Mouse (Mus musculus): ENCODE measurements around the gene Map3k3. TPM values are rescaled to one million over a fixed set of nuclear protein-coding genes. Genes with fewer than 3 reads are reported as not detected.
"Not testable (repeated sequence)": the region's sequence is repeated elsewhere in the genome, so short reads cannot be mapped to it uniquely, and the experiment has no call there.

Gene Map3k3
- polyA plus RNA-seq, 1 experiment = 10.1 TPM

DNA sequence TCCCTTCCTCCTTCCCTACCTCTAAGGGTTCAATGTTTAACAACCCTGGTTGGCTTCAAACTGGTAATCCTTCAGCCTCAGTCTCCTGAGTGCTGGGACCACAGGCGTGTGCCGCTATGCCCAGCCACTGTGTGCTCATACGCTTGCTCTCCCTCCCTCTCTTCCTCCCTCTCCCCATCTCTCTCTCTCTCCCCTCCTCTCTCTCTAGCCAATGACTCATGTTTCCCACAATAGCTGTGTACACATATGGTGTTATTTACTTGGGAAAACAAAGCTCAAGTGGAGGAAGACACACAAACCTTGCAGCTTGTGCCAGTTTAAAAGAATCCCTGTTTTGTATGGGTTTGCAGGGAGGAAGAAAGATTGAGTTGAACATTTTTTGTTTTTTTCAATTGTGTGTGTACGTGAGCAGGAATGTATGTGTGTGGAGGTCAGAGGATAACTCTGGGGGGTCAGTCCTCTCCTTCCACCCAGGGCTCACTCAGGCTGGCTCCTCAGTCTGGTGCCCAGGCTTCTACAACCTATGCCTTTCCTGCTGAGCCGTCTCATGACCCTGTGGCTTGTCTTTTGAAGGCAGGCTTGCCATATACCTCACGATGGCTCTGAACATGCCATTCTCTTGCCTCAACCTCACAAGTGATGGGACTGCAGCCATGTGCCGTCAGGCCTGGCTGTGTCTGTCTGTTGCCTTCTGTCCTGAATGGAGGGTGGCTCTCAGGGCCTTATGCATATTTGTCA is 95.5 kb downstream of the Map3k3 start:
- H3K4me1 ChIP-seq (ENCODE audit: control insufficient read depth, insufficient read depth, insufficient read length, low read length) = no peaks in the 10 kb centered on the region
- H3K4me3 ChIP-seq (ENCODE audit: insufficient read depth, low read depth, low read length) = no peak overlapping the region
- H3K27ac ChIP-seq (replicated peaks; ENCODE audit: low read depth, low read length) = no peak overlapping the region

DNA sequence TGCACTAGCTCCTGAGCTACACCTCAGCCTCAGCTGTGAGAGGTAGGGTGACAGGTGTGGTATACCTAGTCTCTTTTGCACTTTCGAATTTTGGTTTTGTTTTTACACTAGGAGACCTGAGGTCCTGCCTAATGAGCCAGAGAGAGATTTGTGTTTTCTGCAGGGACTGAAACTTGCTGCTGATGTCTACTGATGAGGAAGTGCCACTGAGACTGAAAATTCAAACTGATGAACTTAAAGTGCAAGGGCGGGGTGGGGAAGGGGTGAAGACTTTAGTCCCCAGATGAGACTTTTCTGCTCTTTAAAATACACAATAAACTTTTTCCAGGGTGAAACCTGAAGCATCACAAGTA is 96.0 kb downstream of the Map3k3 start:
- Histone ChIP-seq H3K4me1 (ENCODE audit: control insufficient read depth, insufficient read depth, insufficient read length, low read length) (no peaks in the 10 kb centered on the region), H3K4me3 (ENCODE audit: insufficient read depth, low read depth, low read length) (no peak overlapping the region), H3K27ac (replicated peaks; ENCODE audit: low read depth, low read length) (no peak overlapping the region)

DNA sequence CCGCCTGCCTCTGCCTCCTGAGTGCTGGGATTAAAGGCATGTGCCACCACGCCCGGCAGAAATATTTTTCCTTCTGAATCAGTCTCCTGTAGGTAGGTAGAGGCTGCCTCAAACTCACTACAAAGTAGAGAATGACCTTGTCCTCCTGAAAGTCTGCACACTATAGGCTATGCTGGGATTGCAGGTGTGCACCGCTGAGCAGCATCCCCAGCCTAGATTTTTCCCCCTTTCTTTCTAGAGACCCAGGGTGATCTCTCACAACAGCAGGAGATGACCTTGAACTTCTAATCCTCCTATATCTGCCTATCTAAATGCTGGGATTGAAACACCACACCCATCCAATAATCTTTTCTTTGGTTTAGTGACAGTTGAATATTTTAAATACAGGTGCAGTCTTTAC is 102.9 kb downstream of the Map3k3 start:
- Histone ChIP-seq H3K27ac (replicated peaks; ENCODE audit: low read depth, low read length) (no peak overlapping the region), H3K4me3 (ENCODE audit: insufficient read depth, low read depth, low read length) (no peak overlapping the region), H3K4me1 (ENCODE audit: control insufficient read depth, insufficient read depth, insufficient read length, low read length) (no peaks in the 10 kb centered on the region)

DNA sequence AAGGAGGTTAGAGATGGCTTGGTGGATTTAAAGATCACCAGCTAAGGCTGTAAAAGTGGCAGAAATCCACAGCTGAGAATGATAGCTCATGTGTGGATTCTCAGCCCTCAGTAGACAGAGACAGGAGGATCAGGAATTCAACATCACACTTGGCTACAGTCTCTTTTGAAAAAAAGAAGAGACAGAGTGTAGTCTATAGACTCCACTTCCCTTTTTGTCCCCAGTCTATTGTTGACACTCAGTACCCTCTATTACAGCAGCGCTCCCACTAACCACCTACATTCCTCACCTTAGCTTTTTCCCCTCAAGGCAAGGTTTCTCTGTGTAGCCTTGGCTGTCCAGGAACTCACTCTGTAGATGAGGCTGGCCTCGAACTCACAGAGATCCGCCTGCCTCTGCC is 107.3 kb downstream of the Map3k3 start:
- Histone ChIP-seq H3K27ac (replicated peaks; ENCODE audit: low read depth, low read length) (no peak overlapping the region), H3K4me3 (ENCODE audit: insufficient read depth, low read depth, low read length) (no peak overlapping the region), H3K4me1 (ENCODE audit: control insufficient read depth, insufficient read depth, insufficient read length, low read length) (peaks cover 3% of the 10 kb centered on the region; the same call in 1 of the 2 replicates)

DNA sequence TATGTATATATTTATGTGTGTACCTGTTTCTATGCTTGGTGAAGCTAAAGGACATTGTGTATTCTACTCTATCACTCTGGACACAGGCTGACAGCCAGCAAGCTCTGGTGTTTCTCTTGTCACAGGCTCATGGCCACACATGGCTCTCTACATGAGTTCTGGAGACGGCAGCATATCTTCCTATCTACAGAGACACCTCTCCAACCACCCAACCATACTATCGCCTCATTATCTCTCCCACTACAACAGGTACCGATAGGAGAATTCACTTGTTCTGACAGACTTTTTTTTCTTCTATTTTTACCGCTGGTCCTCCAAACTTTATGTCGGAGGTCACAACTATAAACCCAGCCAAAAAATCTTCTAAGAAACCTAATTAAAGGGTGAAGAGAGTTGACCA is 107.8 kb downstream of the Map3k3 start:
- Histone ChIP-seq H3K27ac (replicated peaks; ENCODE audit: low read depth, low read length) (no peak overlapping the region), H3K4me1 (ENCODE audit: control insufficient read depth, insufficient read depth, insufficient read length, low read length) (peaks cover 3% of the 10 kb centered on the region; the same call in 1 of the 2 replicates), H3K4me3 (ENCODE audit: insufficient read depth, low read depth, low read length) (no peak overlapping the region)

DNA sequence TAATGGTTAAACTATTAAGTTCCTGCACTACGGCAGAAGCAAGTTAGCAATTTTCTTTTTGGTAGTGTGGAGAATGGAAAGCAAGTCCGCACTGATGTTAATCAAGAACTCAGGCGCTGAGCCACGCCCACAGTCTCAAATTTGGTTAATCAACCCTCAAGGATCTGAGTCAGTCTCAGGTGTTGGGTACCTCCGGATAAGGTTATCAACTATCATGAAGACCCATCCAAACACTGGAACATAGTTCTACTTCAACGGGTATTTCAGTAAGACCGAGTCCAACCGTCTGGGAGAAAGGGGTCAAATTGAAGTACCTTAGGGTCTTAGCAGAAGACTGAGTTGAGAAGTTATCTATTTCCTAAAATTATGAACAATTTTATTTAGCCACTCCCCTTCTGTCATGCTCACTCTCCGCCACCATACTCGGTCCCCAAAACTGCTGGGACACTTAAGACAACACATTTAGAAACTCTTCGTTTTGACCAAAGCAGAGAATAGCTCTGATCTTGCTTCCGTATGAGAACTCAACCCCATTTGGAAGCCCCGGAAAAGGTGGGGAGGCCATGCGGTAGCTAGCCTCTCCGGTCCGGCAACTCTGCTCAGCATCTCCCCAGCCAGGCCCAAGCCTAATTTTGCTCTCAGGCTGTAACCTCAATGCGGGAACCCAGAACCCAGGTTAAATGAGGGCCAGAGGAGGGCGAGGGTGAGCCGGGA is 108.4 kb downstream of the Map3k3 start:
- H3K4me3 ChIP-seq (ENCODE audit: insufficient read depth, low read depth, low read length) = peak overlapping the region; percentile 82
- H3K4me1 ChIP-seq (ENCODE audit: control insufficient read depth, insufficient read depth, insufficient read length, low read length) = peaks cover 3% of the 10 kb centered on the region; the same call in 1 of the 2 replicates
- peak overlapping the region; percentile 58 for H3K27ac ChIP-seq (replicated peaks; ENCODE audit: low read depth, low read length)

DNA sequence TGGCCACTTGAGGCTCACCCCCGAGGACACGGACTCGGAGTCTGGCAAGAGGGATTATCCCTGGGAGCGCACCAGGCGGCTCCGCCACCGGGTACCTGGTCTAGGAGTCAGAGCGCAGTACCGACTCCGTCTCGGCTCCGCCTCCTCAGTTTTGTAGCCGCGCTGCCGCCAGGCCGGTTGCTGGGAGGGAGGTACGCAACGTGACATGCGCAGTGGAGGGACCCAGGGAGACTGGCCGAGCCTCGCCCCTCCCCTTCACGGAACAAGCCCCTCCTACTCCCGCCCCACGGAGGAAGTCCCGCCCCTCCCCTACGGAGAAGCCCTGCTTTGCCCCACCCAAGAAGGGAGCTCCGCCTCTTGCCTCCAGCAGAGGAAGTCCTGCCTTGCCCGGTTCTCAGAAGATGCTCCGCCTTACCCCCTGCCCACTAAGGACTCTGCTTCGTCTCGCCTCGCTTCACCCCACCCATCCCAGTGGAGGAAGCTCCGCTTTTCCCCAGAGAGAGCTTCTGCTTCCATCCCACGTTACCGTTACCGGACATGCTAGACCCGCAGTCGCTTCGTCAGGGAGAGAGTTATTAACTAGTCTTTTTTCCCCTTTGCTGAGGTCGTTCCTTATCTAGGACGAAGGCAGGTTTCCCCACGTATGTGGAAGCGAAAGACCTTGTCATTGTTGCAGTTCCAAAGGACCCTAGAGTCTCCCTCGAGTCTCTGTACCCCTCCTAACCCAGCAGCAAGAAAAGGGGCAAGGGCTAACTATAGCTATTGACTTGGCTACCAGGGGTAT is 109.2 kb downstream of the Map3k3 start:
- Histone ChIP-seq H3K4me1 (ENCODE audit: control insufficient read depth, insufficient read depth, insufficient read length, low read length) (peaks cover 3% of the 10 kb centered on the region; the same call in 1 of the 2 replicates), H3K27ac (replicated peaks; ENCODE audit: low read depth, low read length) (peak overlapping the region; percentile 90), H3K4me3 (ENCODE audit: insufficient read depth, low read depth, low read length) (peak overlapping the region; percentile 82)

DNA sequence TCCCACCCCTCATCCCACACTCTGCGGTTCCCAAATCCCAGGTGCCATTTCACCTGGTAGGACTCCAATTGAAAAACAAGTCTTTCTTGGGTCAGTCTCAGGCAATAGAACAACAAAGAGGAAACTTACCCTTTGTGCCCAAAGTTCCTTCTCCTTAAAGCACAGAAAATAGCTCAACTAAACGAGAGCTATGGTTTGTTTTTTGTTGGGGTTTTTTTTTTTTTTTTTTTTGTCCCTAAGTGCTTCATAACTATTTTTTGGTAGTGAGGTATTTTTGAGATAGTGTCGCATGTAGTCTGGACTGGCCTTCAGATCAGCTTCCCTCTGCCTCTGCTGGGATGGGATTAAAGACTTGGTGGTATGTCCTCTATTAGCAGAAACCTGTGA is 109.7 kb downstream of the Map3k3 start:
- H3K4me3 ChIP-seq (ENCODE audit: insufficient read depth, low read depth, low read length) = peak overlapping the region; percentile 75

DNA sequence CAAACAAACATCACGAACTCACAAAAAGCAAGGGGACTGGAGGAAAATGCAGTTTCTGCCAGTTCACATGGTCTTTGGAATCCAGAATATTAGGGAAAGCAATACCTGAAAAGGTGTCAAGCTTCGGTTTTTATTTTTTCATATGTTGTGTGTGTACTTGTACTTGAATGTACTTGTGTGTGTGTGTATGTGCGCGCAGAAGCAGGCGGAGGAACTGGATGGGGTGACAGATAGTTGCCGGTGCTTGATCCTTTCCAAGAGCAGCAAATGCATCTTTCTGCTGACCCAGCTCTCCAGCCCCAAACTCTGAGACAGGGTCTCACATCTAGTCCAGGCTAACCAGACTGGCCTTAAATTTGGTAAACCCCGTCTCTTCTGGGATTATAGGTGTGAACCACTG is 110.5 kb downstream of the Map3k3 start:
- no peak overlapping the region for H3K27ac ChIP-seq (replicated peaks; ENCODE audit: low read depth, low read length)
- H3K4me3 ChIP-seq (ENCODE audit: insufficient read depth, low read depth, low read length) = no peak overlapping the region
- H3K4me1 ChIP-seq (ENCODE audit: control insufficient read depth, insufficient read depth, insufficient read length, low read length) = peaks cover 3% of the 10 kb centered on the region; the same call in 1 of the 2 replicates

More for the DNA sequence above, 109.7 kb downstream of the Map3k3 start:
- peak overlapping the region; percentile 90 for H3K27ac ChIP-seq (replicated peaks; ENCODE audit: low read depth, low read length)
- peaks cover 3% of the 10 kb centered on the region; the same call in 1 of the 2 replicates for H3K4me1 ChIP-seq (ENCODE audit: control insufficient read depth, insufficient read depth, insufficient read length, low read length)

DNA sequence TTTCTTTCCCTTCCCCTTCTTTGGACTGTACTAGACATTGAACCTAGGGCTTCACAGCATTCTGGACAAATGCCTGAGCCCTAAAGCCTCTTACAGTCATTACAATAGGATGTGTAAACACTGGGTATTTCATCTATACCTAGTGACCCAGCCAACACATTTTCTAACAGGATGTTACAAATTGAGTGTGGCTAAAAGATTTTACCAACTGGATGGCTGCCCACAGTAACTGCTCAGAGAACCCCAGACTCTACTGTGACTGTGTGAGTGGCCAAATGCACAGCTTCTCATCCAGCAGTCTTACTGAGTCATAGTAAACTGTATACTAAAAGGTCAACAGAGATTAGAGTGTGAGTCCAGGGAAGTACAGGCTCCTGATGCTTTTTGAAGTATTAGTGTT is 110.9 kb downstream of the Map3k3 start:
- peaks cover 3% of the 10 kb centered on the region; the same call in 1 of the 2 replicates for H3K4me1 ChIP-seq (ENCODE audit: control insufficient read depth, insufficient read depth, insufficient read length, low read length)
- H3K4me3 ChIP-seq (ENCODE audit: insufficient read depth, low read depth, low read length) = no peak overlapping the region
- H3K27ac ChIP-seq (replicated peaks; ENCODE audit: low read depth, low read length) = no peak overlapping the region

DNA sequence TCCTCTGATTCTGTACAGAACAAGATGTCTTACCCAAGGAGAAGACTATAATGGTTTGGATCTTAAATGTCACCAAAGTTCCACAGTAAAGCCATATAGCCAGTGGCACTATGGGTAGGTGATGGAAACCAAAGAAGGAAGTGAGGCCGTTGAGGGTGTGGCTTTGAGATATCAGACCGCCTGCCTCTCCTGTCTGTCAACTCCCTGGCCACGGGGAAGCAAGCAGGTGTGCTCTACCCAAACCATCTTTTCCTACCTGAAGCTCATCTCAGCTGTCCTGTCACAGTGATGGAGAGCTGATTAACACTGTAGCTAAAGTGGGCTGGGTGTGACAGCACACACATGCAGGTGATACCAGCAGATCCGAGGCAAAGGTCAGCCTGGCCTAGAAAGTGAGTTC is 113.9 kb downstream of the Map3k3 start:
- Histone ChIP-seq H3K4me3 (ENCODE audit: insufficient read depth, low read depth, low read length) (no peak overlapping the region), H3K4me1 (ENCODE audit: control insufficient read depth, insufficient read depth, insufficient read length, low read length) (no peaks in the 10 kb centered on the region), H3K27ac (replicated peaks; ENCODE audit: low read depth, low read length) (no peak overlapping the region)

DNA sequence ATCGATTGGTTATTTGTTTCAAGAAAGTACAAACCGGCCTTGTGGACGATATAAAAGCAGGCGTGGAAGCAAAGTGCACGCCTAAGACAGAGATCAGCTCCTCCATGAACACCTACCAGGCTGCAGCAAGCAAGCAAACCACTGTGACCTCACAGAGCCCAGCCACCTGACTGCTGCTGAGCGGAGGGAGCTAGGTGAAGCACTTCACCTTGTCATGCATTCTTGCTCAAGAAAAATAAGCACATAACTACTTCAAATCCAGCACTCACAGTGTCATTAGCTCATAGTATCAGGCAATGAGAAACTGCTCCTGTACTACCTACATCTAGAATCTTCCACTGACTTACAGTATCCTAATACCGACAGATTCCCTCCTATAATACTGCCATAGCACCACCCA is 115.6 kb downstream of the Map3k3 start:
- not testable (repeated sequence) for H3K4me1 ChIP-seq (ENCODE audit: control insufficient read depth, insufficient read depth, insufficient read length, low read length); H3K4me3 ChIP-seq (ENCODE audit: insufficient read depth, low read depth, low read length)

DNA sequence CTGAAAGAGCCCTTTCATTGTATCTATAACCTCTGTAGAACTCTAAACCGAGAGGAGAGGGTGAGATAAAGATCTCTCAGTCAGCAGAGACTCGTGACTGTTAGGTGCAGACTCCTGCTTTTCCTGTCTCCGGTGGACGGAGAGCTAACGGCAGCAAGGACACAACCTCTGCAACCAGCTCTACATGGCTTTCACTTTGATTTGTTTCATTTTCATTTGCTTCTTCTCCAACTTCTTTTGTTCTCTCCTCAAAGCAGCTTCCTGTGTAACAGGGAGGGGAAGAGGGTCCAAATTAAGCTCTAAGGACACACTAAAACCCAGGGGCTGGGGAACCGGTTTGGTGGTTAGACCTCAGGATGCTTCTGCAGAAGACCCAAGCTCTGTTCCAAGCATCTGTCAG is 116.3 kb downstream of the Map3k3 start:
- H3K27ac ChIP-seq (replicated peaks; ENCODE audit: low read depth, low read length) = no peak overlapping the region; the same call in 1 of the 2 replicates
- H3K4me3 ChIP-seq (ENCODE audit: insufficient read depth, low read depth, low read length) = no peak overlapping the region
- H3K4me1 ChIP-seq (ENCODE audit: control insufficient read depth, insufficient read depth, insufficient read length, low read length) = no peaks in the 10 kb centered on the region

More for the DNA sequence above, 115.6 kb downstream of the Map3k3 start:
- not testable (repeated sequence) for H3K27ac ChIP-seq (replicated peaks; ENCODE audit: low read depth, low read length)

DNA sequence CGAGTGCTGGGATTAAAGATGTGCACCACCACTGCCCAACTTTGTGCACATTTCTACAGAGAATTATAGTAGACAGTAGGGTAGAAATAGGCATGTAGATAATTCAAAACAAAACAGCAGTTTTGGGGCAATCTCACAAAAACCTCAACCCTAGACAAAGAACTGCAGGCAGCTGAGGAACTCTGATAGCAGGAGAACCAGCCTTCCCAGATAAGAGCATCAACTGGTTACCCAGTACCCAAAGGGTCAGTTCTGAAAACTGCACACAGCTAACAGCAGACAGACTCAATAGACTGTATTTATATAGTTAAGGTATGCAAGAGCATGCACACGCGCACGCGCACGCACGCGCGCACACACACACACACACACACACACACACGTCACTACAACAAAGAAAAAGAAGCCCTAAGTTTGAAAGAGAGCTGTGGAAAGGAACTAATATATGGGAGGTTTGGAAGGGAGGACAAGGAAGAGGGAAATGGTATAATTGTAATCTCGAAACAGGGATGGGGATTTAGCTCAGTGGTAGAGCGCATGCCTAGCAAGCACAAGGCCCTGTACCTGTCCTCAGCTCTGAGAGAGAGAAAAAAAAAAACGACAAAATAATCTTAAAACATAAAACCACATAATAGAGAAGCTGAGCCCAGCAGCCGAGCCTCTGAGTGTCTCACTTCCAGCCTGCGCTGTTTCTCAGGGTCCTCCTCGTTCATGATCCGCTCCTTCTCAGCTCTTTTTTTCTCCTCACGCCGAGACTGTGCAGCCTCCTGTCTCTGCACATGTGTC is 117.1 kb downstream of the Map3k3 start:
- H3K4me3 ChIP-seq (ENCODE audit: insufficient read depth, low read depth, low read length) = no peak overlapping the region
- no peaks in the 10 kb centered on the region for H3K4me1 ChIP-seq (ENCODE audit: control insufficient read depth, insufficient read depth, insufficient read length, low read length)
- 0 out of 2 replicates have a peak overlapping the region, but pooled peaks have one; percentile 6 for H3K27ac ChIP-seq (replicated peaks; ENCODE audit: low read depth, low read length)

DNA sequence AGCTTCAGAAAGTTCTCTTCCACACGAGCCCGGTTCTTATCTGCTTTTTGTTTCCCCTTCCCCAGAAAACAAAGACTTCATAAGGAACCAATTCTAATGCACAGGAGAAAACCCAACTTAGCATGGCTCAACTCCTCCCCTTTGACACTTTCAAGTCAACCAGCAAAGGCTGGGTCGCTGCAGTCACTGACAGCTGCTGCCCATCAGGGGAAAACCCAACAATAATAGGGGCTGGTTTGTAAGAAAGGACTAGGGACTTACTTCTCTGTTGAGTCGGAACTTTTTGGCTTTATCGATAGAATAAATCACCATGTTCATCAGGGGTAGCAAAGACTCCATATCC is 117.7 kb downstream of the Map3k3 start, which contains the start of gene Strada:
Strada (minus strand) TSS at position 46 of the 343 bp plus-strand sequence.
- Histone ChIP-seq H3K4me3 (ENCODE audit: insufficient read depth, low read depth, low read length) (no peak within 1 kb of the TSS), H3K27ac (replicated peaks; ENCODE audit: low read depth, low read length) (0 out of 2 replicates have a peak within 1 kb of the TSS, but pooled peaks have one; percentile 6)

More for the DNA sequence above, 117.7 kb downstream of the Map3k3 start, which contains the start of gene Strada:
- H3K4me1 ChIP-seq (ENCODE audit: control insufficient read depth, insufficient read depth, insufficient read length, low read length) = no peaks in the 10 kb centered on the region
